Mouse (Mus musculus): ENCODE data around the gene Igdcc4. TPM values are rescaled to one million over a fixed set of nuclear protein-coding genes. Genes with fewer than 3 reads are reported as not detected.

Igdcc4 gene
- total and polyA plus RNA-seq, 3 experiments = under 0.01 to 0.14 TPM; not detected in 1

- no peaks in the 10 kb centered on the region for H3K9me3 ChIP-seq (replicated peaks; ENCODE audit: insufficient read depth, low read length)
- peaks cover 0 to 1% of the 10 kb centered on the region in 2 experiments; a peak in 1 of 4 replicates for H3K27me3 ChIP-seq (ENCODE audit: control insufficient read depth in 1 of 2, insufficient read depth in 2 of 2, low read length in 2 of 2)
- H3K9ac ChIP-seq (ENCODE audit: control insufficient read depth, low read depth, low read length, poor library complexity, severe bottlenecking) = no peak overlapping the region
- H3K4me1 ChIP-seq (ENCODE audit: control insufficient read depth in 1 of 2, insufficient read depth in 2 of 2, low read length in 2 of 2) = no peaks in the 10 kb centered on the region
- H3K79me2 ChIP-seq (ENCODE audit: control insufficient read depth, insufficient read depth, low read length, poor library complexity) = no peaks in the 10 kb centered on the region
- no peaks in the 10 kb centered on the region for H3K36me3 ChIP-seq (ENCODE audit: control insufficient read depth in 1 of 2, insufficient read depth in 2 of 2, low read length in 2 of 2)
- H3K4me3 ChIP-seq (ENCODE audit: control insufficient read depth in 1 of 2, insufficient read depth in 1 of 2, low read depth in 2 of 2, low read length in 2 of 2) = no peak overlapping the region
- no peak for DNase-seq (ENCODE audit: low read depth, low spot score)
- no peak overlapping the region for H3K27ac ChIP-seq (ENCODE audit: control insufficient read depth, low read depth, low read length)
- TF ChIP-seq RAD21 (IDR thresholded peaks at IDR 0.05; ENCODE audit: low read depth, low read length) (no peak), POLR2AphosphoS5 (IDR thresholded peaks at IDR 0.05; ENCODE audit: borderline replicate concordance, low read depth, low read length) (no peak), EP300 (IDR thresholded peaks at IDR 0.05; ENCODE audit: low read depth in 1 of 2, low read length in 2 of 2) (no peak), ZNF384 (IDR thresholded peaks at IDR 0.05; ENCODE audit: low read depth, low read length) (no peak), ELF1 (IDR thresholded peaks at IDR 0.05; ENCODE audit: low read depth, low read length) (no peak), ZKSCAN1 (IDR thresholded peaks at IDR 0.05; ENCODE audit: low read depth, low read length) (no peak), CHD2 (IDR thresholded peaks at IDR 0.05; ENCODE audit: low read length) (no peak)
These were observed 47.2 kb downstream of the Igdcc4 start for GRCm38 (mm10) chr9:65148507-65148906.

- Histone ChIP-seq H3K4me1 (ENCODE audit: control insufficient read depth in 1 of 2, insufficient read depth in 2 of 2, low read length in 2 of 2) (no peaks in the 10 kb centered on the region), H3K27me3 (ENCODE audit: control insufficient read depth in 1 of 2, insufficient read depth in 2 of 2, low read length in 2 of 2) (peaks cover 0 to 2% of the 10 kb centered on the region in 2 experiments; a peak in 1 of 4 replicates), H3K36me3 (ENCODE audit: control insufficient read depth in 1 of 2, insufficient read depth in 2 of 2, low read length in 2 of 2) (no peaks in the 10 kb centered on the region), H3K9me3 (replicated peaks; ENCODE audit: insufficient read depth, low read length) (no peaks in the 10 kb centered on the region), H3K9ac (ENCODE audit: control insufficient read depth, low read depth, low read length, poor library complexity, severe bottlenecking) (no peak overlapping the region), H3K79me2 (ENCODE audit: control insufficient read depth, insufficient read depth, low read length, poor library complexity) (no peaks in the 10 kb centered on the region), H3K27ac (ENCODE audit: control insufficient read depth, low read depth, low read length) (no peak overlapping the region), H3K4me3 (ENCODE audit: control insufficient read depth in 1 of 2, insufficient read depth in 1 of 2, low read depth in 2 of 2, low read length in 2 of 2) (no peak overlapping the region)
- DNase-seq (ENCODE audit: low read depth, low spot score) = no peak
- no peak for TF ChIP-seq RAD21 (IDR thresholded peaks at IDR 0.05; ENCODE audit: low read depth, low read length)
- no peak for TF ChIP-seq ELF1 (IDR thresholded peaks at IDR 0.05; ENCODE audit: low read depth, low read length)
- no peak for TF ChIP-seq E2F4 (IDR thresholded peaks at IDR 0.05; ENCODE audit: borderline replicate concordance, low read depth, low read length)
- TF ChIP-seq ETS1 (IDR thresholded peaks at IDR 0.05; ENCODE audit: low read depth, low read length) = no peak
- TF ChIP-seq ZKSCAN1 (IDR thresholded peaks at IDR 0.05; ENCODE audit: low read depth, low read length) = no peak
- no peak for TF ChIP-seq RCOR1 (IDR thresholded peaks at IDR 0.05; ENCODE audit: low read depth, low read length)
- TF ChIP-seq MYB (IDR thresholded peaks at IDR 0.05; ENCODE audit: low read depth, low read length) = no peak
- TF ChIP-seq USF2 (IDR thresholded peaks at IDR 0.05; ENCODE audit: borderline replicate concordance in 1 of 2, insufficient read depth in 1 of 2, low read depth in 1 of 2, low read length in 2 of 2) = no peak
- TF ChIP-seq MYC (IDR thresholded peaks at IDR 0.05; ENCODE audit: low read depth, low read length) = no peak
- TF ChIP-seq POLR2AphosphoS5 (IDR thresholded peaks at IDR 0.05; ENCODE audit: borderline replicate concordance, low read depth, low read length) = no peak
- TF ChIP-seq ZC3H11A (IDR thresholded peaks at IDR 0.05; ENCODE audit: low read depth, low read length) = no peak
- no peak for TF ChIP-seq NRF1 (IDR thresholded peaks at IDR 0.05; ENCODE audit: insufficient read depth, low read depth, low read length, poor library complexity, severe bottlenecking)
- no peak for TF ChIP-seq TAL1 (IDR thresholded peaks at IDR 0.05; ENCODE audit: low read length)
- no peak for TF ChIP-seq CTCF (IDR thresholded peaks at IDR 0.05 in 2 of 3, conservative IDR thresholded peaks at IDR 0.05 in 1 of 3; ENCODE audit: control insufficient read depth in 1 of 3, insufficient read depth in 1 of 3, low read depth in 2 of 3, low read length in 3 of 3, poor library complexity in 1 of 3, severe bottlenecking in 1 of 3)
- TF ChIP-seq MAZ (IDR thresholded peaks at IDR 0.05; ENCODE audit: low read depth, low read length) = no peak
- TF ChIP-seq ZNF384 (IDR thresholded peaks at IDR 0.05; ENCODE audit: low read depth, low read length) = no peak
- no peak for TF ChIP-seq EP300 (IDR thresholded peaks at IDR 0.05; ENCODE audit: low read depth in 1 of 2, low read length in 2 of 2)
- TF ChIP-seq POLR2AphosphoS2 (IDR thresholded peaks at IDR 0.05; ENCODE audit: low read length) = no peak
These were observed 51.5 kb downstream of the Igdcc4 start for GRCm38 (mm10) chr9:65152711-65153330.
